Mouse (Mus musculus) kidney, adult 18-20 months (tissue): ENCODE results near the gene Vmn1r33.
"Not testable (repeated sequence)": the region's sequence is repeated elsewhere in the genome, so short reads cannot be mapped to it uniquely, and the experiment has no call there.

ENCODE experiments used
- DNase-seq: peaks from one replicate; pipeline ENCODE4 v3.0.0; 2021

Gene Vmn1r33

DNA sequence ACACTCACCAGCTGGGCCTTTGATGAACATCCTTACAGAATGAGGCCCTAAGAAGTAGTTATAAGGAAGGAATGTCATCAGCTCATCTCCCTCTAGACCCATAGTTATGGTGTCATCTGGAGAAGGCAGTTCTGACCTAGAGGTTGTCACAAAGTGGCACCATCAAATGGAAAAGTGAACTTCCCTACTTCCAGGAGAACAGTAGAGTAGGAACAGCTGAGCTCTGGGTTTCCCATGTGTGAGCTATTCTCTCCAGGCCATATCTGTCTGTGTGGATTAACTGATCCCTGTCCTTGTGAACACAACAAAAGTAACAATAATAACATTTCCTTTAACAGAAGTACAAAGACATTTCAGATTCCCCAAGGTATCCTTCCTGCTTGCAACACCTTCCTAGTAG, at the start of gene Vmn1r33:
TSS of gene Vmn1r33 (minus strand) at position 101 of the 400 bp plus-strand sequence.
- DNase-seq: not testable (repeated sequence)

DNA sequence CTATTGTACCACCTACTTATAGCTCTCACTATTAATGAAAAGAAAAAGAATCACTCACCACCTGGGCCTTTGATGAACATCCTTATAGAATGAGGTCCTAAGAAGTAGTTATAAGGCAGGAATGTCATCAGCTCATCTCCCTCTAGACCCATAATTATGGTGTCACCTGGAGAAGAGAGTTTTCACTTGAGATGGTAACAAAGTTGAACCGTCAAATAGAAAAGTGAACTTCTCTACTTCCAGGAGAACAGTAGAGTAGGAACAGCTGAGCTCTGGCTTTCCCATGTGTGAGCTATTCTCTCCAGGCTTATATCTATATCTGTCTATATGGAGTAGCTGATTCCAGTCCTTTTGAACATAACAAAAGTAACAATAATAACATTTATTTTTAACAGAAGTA, 25.7 kb upstream of the Vmn1r33 start, which contains the start of gene Vmn1r34:
TSS of gene Vmn1r34 (minus strand) at position 101 of the 400 bp plus-strand sequence.
- DNase-seq: no peak

- DNase-seq: no peak
Measured at GRCm38 (mm10) chr6:66595804-66596203, 22.3 kb downstream of the Vmn1r33 start.
